Mouse (Mus musculus) heart, postnatal 0 days (tissue): Measurements from ENCODE around the gene Fbxo33. TPM values are rescaled to one million over a fixed set of nuclear protein-coding genes. Genes with fewer than 3 reads are reported as not detected.

Source experiments
- ATAC-seq: fragments of 200-750 bp; cut with Nextera tagmentation; 2 replicates; pipeline ENCODE4 v1.8.0; 2017; ENCODE audit warnings: low read depth, moderate number of reproducible peaks, moderate library complexity; ENCODE audit not compliant: insufficient read depth
- DNase-seq: peaks from one replicate; pipeline ENCODE4 v3.0.0-alpha.2; 2016; ENCODE audit warnings: low spot score
- H3K27ac ChIP-seq: fragments of 300-500 bp; sonication (generic); 2 replicates; pipeline ENCODE4 v1.5.1; 2014; ENCODE audit warnings: low read depth, mild to moderate bottlenecking
- H3K27me3 ChIP-seq: fragments of 300-500 bp; sonication (generic); 2 replicates; pipeline ENCODE4 v1.6.1; 2014; ENCODE audit warnings: low read length, mixed read lengths; ENCODE audit not compliant: control insufficient read depth, insufficient read depth
- H3K36me3 ChIP-seq: fragments of 300-500 bp; sonication (generic); replicated peaks from 2 replicates; pipeline ENCODE4 v1.6.1; 2014; ENCODE audit warnings: low read length, mixed read lengths; ENCODE audit not compliant: control insufficient read depth, insufficient read depth
- H3K4me1 ChIP-seq: fragments of 300-500 bp; sonication (generic); 2 replicates; pipeline ENCODE4 v1.6.1; 2014; ENCODE audit warnings: antibody characterized with exemption; ENCODE audit not compliant: control insufficient read depth, insufficient read depth
- H3K4me2 ChIP-seq: fragments of 300-500 bp; sonication (generic); 2 replicates; pipeline ENCODE4 v1.6.1; 2014; ENCODE audit warnings: low read depth, mild to moderate bottlenecking, low read length, moderate library complexity
- H3K4me3 ChIP-seq: fragments of 300-500 bp; sonication (generic); 2 replicates; pipeline ENCODE4 v1.5.1; 2014; ENCODE audit warnings: low read depth, low read length
- H3K9ac ChIP-seq: fragments of 300-500 bp; sonication (generic); replicated peaks from 2 replicates; pipeline ENCODE4 v1.6.1; 2014; ENCODE audit warnings: low read depth, low read length, mixed read lengths
- H3K9me3 ChIP-seq: fragments of 300-500 bp; sonication (generic); replicated peaks from 2 replicates; pipeline ENCODE4 v1.6.1; 2016; ENCODE audit warnings: low read length; ENCODE audit not compliant: control insufficient read depth
- CTCF ChIP-seq: IDR thresholded peaks from 2 replicates; pipeline ENCODE4 v1.5.1; 2016; ENCODE audit warnings: antibody characterized with exemption, control low read depth, low read depth
- EP300 ChIP-seq: IDR thresholded peaks from 2 replicates; pipeline ENCODE4 v1.6.1; 2016; ENCODE audit warnings: antibody characterized with exemption, low read depth
- WGBS: fragments of 180-500 bp; shearing (Covaris S2); extraction: QIAGEN DNeasy Blood & Tissue Kit; methylation state at CpG from one replicate; pipeline ENCODE4 v1.1.7; 2014; 5-methylcytosine and 5-hydroxymethylcytosine counted together
- polyA plus RNA-seq: library from polyadenylated mRNA; unstranded; fragments of >200 nt; fragmentation: Nextera tagmentation; extraction: Ambion mirVana; gene quantifications from 2 replicates; pipeline ENCODE4 v1.2.1, GENCODE M21; 2015
- total RNA-seq: library from RNA; depleted of rRNA; stranded (reverse); fragments of >200 nt; gene quantifications from 2 replicates; pipeline ENCODE4 v1.2.3, GENCODE M21; 2014; ENCODE audit warnings: low replicate concordance

Gene Fbxo33
- total and polyA plus RNA-seq, 2 experiments from 2014 or later: 3.6 to 9.7 TPM

DNA sequence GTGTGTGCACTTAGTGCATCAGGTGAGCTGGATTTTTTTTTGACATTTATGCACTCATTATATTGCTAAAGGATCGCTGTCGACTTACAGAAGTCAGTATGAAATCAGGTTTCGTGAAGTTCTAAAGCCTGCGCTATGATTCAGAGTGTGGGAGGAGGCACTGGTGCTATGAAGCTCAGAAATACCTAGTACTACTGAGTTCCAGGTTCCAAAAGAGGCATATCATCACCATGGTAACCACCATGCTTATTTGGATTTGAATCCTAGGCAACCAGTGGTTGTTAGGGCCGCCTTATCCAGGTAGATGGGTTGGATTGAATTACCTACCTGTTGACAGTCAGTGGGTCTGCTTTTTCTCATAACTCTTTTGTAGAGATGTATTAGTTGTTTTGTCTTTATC is 8.9 kb upstream of the Fbxo33 start:
- no peak overlapping the region for H3K9ac ChIP-seq
- WGBS: 83% methylated on average over 5 of the region's 5 CpGs
- H3K27ac ChIP-seq: no peak overlapping the region

DNA sequence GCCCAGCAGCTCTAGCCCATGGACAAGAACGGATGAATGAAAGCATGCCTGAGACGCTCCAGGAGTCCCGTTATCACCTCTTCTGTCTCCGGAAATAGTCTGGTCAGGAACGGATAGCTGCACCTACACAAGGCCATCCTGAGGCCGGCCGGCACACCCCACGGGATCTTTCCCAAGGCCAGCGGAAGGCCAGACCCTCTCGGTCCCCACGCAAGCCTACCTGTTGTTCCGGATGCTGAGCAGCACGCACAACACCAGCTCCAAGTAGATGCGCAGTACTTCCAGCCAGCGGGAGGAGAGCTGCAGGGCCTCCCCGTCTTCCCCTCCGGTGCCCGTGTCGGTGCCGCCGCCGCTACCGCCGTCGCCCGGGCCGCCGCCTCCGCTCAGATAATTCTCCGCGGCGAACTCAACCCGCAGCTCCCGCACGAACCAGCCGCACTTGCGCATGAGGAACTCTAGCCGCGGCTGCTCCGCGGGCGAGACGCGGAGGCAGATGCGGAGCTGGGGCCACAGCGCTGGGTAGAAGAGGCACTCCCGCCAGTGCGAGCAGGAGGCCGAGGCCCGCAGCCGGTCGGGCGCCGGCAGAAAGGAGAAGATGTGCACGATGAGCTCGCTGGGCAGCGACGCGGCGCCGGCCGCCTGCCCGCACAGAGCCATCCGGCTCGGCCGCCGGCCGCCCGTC is 744 bp downstream of the Fbxo33 start:
- H3K27ac ChIP-seq: peak overlapping the region; percentile 96
- peak overlapping the region; percentile 98 for H3K4me2 ChIP-seq
- ATAC-seq: peak; percentile 13
- no peak for TF ChIP-seq CTCF
- TF ChIP-seq EP300: no peak
- H3K27me3 ChIP-seq: no peaks in the 10 kb centered on the region
- H3K9ac ChIP-seq: peak overlapping the region; percentile 94
- H3K4me3 ChIP-seq: peak overlapping the region; percentile 100
- no peaks in the 10 kb centered on the region for H3K9me3 ChIP-seq
- peak; percentile 32 for DNase-seq
- H3K36me3 ChIP-seq: no peaks in the 10 kb centered on the region
- peaks cover 15% of the 10 kb centered on the region for H3K4me1 ChIP-seq
- under 1% methylated on average over 66 of the region's 69 CpGs for WGBS

More for the DNA sequence above, 8.9 kb upstream of the Fbxo33 start:
- ATAC-seq (no peak), DNase-seq (no peak)
- no peak for TF ChIP-seq EP300
- TF ChIP-seq CTCF: no peak
- Histone ChIP-seq H3K4me2 (no peak overlapping the region), H3K4me1 (no peaks in the 10 kb centered on the region), H3K36me3 (no peaks in the 10 kb centered on the region), H3K9me3 (0 out of 2 replicates have a peak, but pooled peaks cover 5% of the 10 kb centered on the region), H3K4me3 (no peak overlapping the region), H3K27me3 (no peaks in the 10 kb centered on the region)

GRCm38 (mm10) chr12:59217331-59217730 is 2.2 kb downstream of the Fbxo33 start:
- Histone ChIP-seq H3K4me2 (peak overlapping the region; percentile 98; the same call in 1 of the 2 replicates), H3K9ac (no peak overlapping the region), H3K27ac (no peak overlapping the region), H3K4me1 (peaks cover 15% of the 10 kb centered on the region), H3K27me3 (no peaks in the 10 kb centered on the region), H3K4me3 (0 out of 2 replicates have a peak overlapping the region, but pooled peaks have one; percentile 100), H3K36me3 (no peaks in the 10 kb centered on the region), H3K9me3 (no peaks in the 10 kb centered on the region)
- no peak for DNase-seq
- 71% methylated on average over 3 of the region's 3 CpGs for WGBS
- no peak for ATAC-seq
- no peak for TF ChIP-seq CTCF
- TF ChIP-seq EP300: no peak

GRCm38 (mm10) chr12:59216676-59217266 is 2.8 kb downstream of the Fbxo33 start:
- Histone ChIP-seq H3K9ac (no peak overlapping the region), H3K27me3 (no peaks in the 10 kb centered on the region), H3K27ac (no peak overlapping the region), H3K4me2 (no peak overlapping the region), H3K36me3 (no peaks in the 10 kb centered on the region), H3K4me1 (peaks cover 15% of the 10 kb centered on the region), H3K9me3 (no peaks in the 10 kb centered on the region), H3K4me3 (no peak overlapping the region)
- TF ChIP-seq CTCF: no peak
- no peak for TF ChIP-seq EP300
- 73% methylated on average over 6 of the region's 6 CpGs for WGBS
- ATAC-seq (no peak), DNase-seq (no peak)

DNA sequence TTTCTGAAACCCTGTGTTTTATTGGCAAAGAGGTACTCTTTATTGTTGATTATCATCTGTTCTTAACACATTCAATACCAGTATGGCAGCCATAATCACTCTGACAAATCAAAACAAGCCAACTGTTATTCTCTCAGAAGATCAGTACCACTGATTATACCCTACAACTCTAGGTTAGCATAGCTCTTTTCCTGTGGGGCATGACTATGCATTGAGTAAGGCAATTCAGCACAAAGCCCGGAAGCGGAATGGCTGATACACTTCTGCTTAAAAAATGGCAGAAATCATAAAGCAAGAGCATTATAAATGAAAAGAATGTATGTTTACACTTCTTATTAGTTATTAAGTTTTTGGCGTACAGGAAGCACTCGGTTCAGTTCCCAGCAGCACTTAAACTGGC is 3.3 kb downstream of the Fbxo33 start:
- no peak overlapping the region for H3K27ac ChIP-seq
- H3K4me2 ChIP-seq: no peak overlapping the region
- DNase-seq (no peak), ATAC-seq (no peak)
- no peak overlapping the region for H3K9ac ChIP-seq
- no peak for TF ChIP-seq CTCF
- no peak for TF ChIP-seq EP300
- H3K27me3 ChIP-seq: no peaks in the 10 kb centered on the region
- WGBS: 90% methylated on average over 4 of the region's 4 CpGs
- H3K9me3 ChIP-seq: no peaks in the 10 kb centered on the region
- no peaks in the 10 kb centered on the region for H3K36me3 ChIP-seq
- peaks cover 15% of the 10 kb centered on the region for H3K4me1 ChIP-seq
- no peak overlapping the region for H3K4me3 ChIP-seq

DNA sequence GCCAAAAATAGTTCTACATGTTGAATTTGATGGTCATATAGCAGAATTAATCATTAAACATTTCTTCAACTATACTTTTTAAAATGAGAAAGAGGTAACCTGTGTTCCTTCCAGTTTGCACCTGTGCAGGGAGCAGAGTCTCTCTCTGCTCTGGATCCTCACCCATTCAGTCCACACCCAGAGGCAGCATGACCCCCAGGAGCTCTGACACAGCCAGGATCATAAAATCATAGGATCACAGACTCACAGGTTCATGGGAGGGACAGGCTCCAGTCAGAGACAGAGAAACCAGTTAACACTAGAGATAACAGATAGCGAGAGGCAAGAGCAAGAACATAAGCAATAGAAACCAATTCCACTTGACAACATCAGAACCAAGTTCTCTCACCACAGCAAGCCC is 11.7 kb downstream of the Fbxo33 start:
- WGBS: 47% methylated on average over 1 of the region's 1 CpGs
- no peaks in the 10 kb centered on the region for H3K9me3 ChIP-seq
- H3K4me3 ChIP-seq: no peak overlapping the region
- H3K4me1 ChIP-seq: peaks cover 13% of the 10 kb centered on the region
- H3K9ac ChIP-seq: no peak overlapping the region
- H3K4me2 ChIP-seq: no peak overlapping the region
- no peak for ATAC-seq
- no peaks in the 10 kb centered on the region for H3K27me3 ChIP-seq
- H3K36me3 ChIP-seq: peaks cover 13% of the 10 kb centered on the region
- DNase-seq: no peak
- no peak overlapping the region for H3K27ac ChIP-seq
- TF ChIP-seq CTCF: no peak
- TF ChIP-seq EP300: no peak
